ENCODE assay signal across 9 mouse cellular contexts in genomic region chr15:77449927-77450326, GRCm38 (mm10). TPM values are rescaled to one million over a fixed set of nuclear protein-coding genes. Genes with fewer than 3 reads are reported as not detected.
DNase-seq lines count a peak whose midpoint lies in the region.
"Not testable (repeated sequence)": the region's sequence is repeated elsewhere in the genome, so short reads cannot be mapped to it uniquely, and the experiment has no call there.
"Had no signal": no experiment of that assay in that cellular context is flagged by ENCODE, and none has a peak within 500 bp of the region (broad histone marks: within the 10 kb centered on the region; RNA-seq: fewer than 3 reads in every experiment).

No protein-coding gene starts in this region.

- peak; percentile 24 for DNase-seq in CD4-positive, CD25-positive, alpha-beta regulatory T cell, adult 2 months (ENCODE audit: low read depth, low spot score)
- DNase-seq in adrenal gland, adult (ENCODE audit: inconsistent age in 2 of 2, low spot score in 1 of 2): peak; percentile 40 to 80
- peak; percentile 4 for DNase-seq in embryo, embryonic 11 days
- peak; percentile 17 for DNase-seq in heart, postnatal 4 days
- peak; percentile 2 to 21 for DNase-seq in kidney, postnatal 4 days
- DNase-seq in lung, postnatal 14 days: peak; percentile 1
- peak; percentile 0 for DNase-seq in splenic B cell, adult 2 months (ENCODE audit: low read depth, low spot score)
- DNase-seq in urinary bladder, postnatal 25 days (ENCODE audit: low spot score): peak; percentile 13

- not testable (repeated sequence) for H3K27me3 ChIP-seq in splenic B cell, adult 2 months (ENCODE audit: control insufficient read depth, insufficient read depth, low read length, poor library complexity, severe bottlenecking)

- H3K36me3 ChIP-seq in splenic B cell, adult 2 months (ENCODE audit: control insufficient read depth, insufficient read depth, low read length, poor library complexity, severe bottlenecking): not testable (repeated sequence)

RNA-seq across cellular contexts. Expression of gene Apol7b, which starts 2.6 kb away (rescaled TPM):
- not detected for total RNA-seq in heart, postnatal 4 days (2021)

RNA-seq across cellular contexts. Expression of gene Apol10a, which starts 26.9 kb away (rescaled TPM):
- total RNA-seq in heart, postnatal 4 days (2021): not detected
- total RNA-seq: gastrocnemius, postnatal 4 days had no signal

RNA-seq across cellular contexts. Expression of gene Apol9a, which starts 39.0 kb away (rescaled TPM):
- total RNA-seq in heart, postnatal 4 days (2021): under 1 TPM; 0.21 to 0.23 TPM
- total RNA-seq: gastrocnemius, postnatal 4 days had no signal

RNA-seq across cellular contexts. Expression of gene Apol7a, which starts 51.0 kb away (rescaled TPM):
- total RNA-seq in heart, postnatal 4 days (2021): under 1 TPM in 1 of 2 experiments, not detected in 1; 0.12 TPM

RNA-seq across cellular contexts. Expression of gene Apol11a, which starts 58.1 kb away (rescaled TPM):
- total RNA-seq in heart, postnatal 4 days (2021): not detected
- total RNA-seq: gastrocnemius, postnatal 4 days had no signal

Comparison
In these comparisons a context has a peak if more than half of its experiments do, and no peak if none do; other contexts are left out.
1. Peak in every context shown above with its lines: DNase-seq.
2. DNase-seq: peak in every context shown above with its lines; median percentile 60 in adrenal gland, adult; 24 in CD4-positive, CD25-positive, alpha-beta regulatory T cell, adult 2 months; 17 in heart, postnatal 4 days; 13 in urinary bladder, postnatal 25 days; 12 in kidney, postnatal 4 days; 4 in embryo, embryonic 11 days; 1 in lung, postnatal 14 days; 0 in splenic B cell, adult 2 months.